Mouse (Mus musculus) cerebellum, adult 2 months (tissue): ENCODE measurements around the gene Sox15. TPM values are rescaled to one million over a fixed set of nuclear protein-coding genes. Genes with fewer than 3 reads are reported as not detected.
"Not testable (repeated sequence)": the region's sequence is repeated elsewhere in the genome, so short reads cannot be mapped to it uniquely, and the experiment has no call there.

Experiments used
- DNase-seq, 2 experiments: peaks; one replicate each; pipeline ENCODE4 v3.0.0; 2021
- H3K27ac ChIP-seq: fragments of 200-500 bp; 2 replicates; pipeline ENCODE4 v1.5.1; 2012; ENCODE audit warnings: low read length, control low read depth, inconsistent platforms; ENCODE audit not compliant: insufficient read depth
- H3K27me3 ChIP-seq: fragments of 200-500 bp; 2 replicates; pipeline ENCODE4 v1.6.1; 2012; ENCODE audit warnings: inconsistent platforms, mild to moderate bottlenecking, low read length, moderate library complexity; ENCODE audit not compliant: control insufficient read depth, insufficient read depth
- H3K4me1 ChIP-seq: fragments of 200-500 bp; 2 replicates; pipeline ENCODE4 v1.6.1; 2011; ENCODE audit warnings: low read length; ENCODE audit not compliant: control insufficient read depth, insufficient read depth
- H3K4me3 ChIP-seq: fragments of 200-500 bp; replicated peaks from 2 replicates; pipeline ENCODE3; 2011; ENCODE audit warnings: mild to moderate bottlenecking, low read depth, low read length, control low read depth; ENCODE audit not compliant: insufficient read depth
- CTCF ChIP-seq: fragments of 200-500 bp; IDR thresholded peaks from 2 replicates; pipeline ENCODE4 v1.5.1; 2011; ENCODE audit warnings: low read depth, mild to moderate bottlenecking, control low read depth, low read length, moderate library complexity, borderline replicate concordance; ENCODE audit not compliant: insufficient read depth
- POLR2A ChIP-seq: fragments of 200-500 bp; IDR thresholded peaks from 2 replicates; pipeline ENCODE4 v1.6.1; 2011; ENCODE audit warnings: low read length, control low read depth, borderline replicate concordance; ENCODE audit not compliant: insufficient read depth
- WGBS: fragments of 180-500 bp; shearing (Covaris S2); methylation state at CpG from one replicate; pipeline ENCODE4 v1.1.7; 2018; 5-methylcytosine and 5-hydroxymethylcytosine counted together
- polyA plus RNA-seq: library from polyadenylated mRNA; depleted of rRNA; stranded (reverse); fragments of >200 nt; gene quantifications from 2 replicates; pipeline ENCODE4 v1.2.3, GENCODE M21; 2012; rRNA removed

The Sox15 gene
- not detected in 2 replicates for polyA plus RNA-seq

GRCm38 (mm10) chr11:69655264-69656064 is at the start of gene Sox15:
Sox15 (plus strand) TSS chr11:69655314.
- TF ChIP-seq POLR2A (no peak), CTCF (peak; percentile 81)
- 16% methylated on average over 34 of the region's 34 CpGs for WGBS
- 0 out of 2 replicates have a peak, but pooled peaks cover 5% of the 10 kb centered on the region for H3K4me1 ChIP-seq
- peak within 1 kb of the TSS; percentile 16 for H3K4me3 ChIP-seq
- DNase-seq = peak; percentile 69 to 79
- H3K27ac ChIP-seq = no peak within 1 kb of the TSS
- no peaks in the 10 kb centered on the region for H3K27me3 ChIP-seq

GRCm38 (mm10) chr11:69605726-69606490 is 49.2 kb upstream of the Sox15 start, which contains the start of gene Atp1b2:
Atp1b2 (minus strand) TSS chr11:69605942.
- Histone ChIP-seq H3K4me3 (peak within 1 kb of the TSS; percentile 78), H3K27ac (peak within 1 kb of the TSS; percentile 97), H3K4me1 (peaks cover 15% of the 10 kb centered on the region), H3K27me3 (no peaks in the 10 kb centered on the region)
- WGBS = 2% methylated on average over 32 of the region's 32 CpGs
- TF ChIP-seq CTCF = no peak
- peak; percentile 99 for TF ChIP-seq POLR2A
- DNase-seq = peak; percentile 94 to 95

- peaks cover 10% of the 10 kb centered on the region for H3K4me1 ChIP-seq
- TF ChIP-seq CTCF (no peak), POLR2A (no peak)
- no peaks in the 10 kb centered on the region for H3K27me3 ChIP-seq
- H3K4me3 ChIP-seq = no peak overlapping the region
- no peak overlapping the region for H3K27ac ChIP-seq
- peak in 1 of 2 experiments; percentile 36 for DNase-seq
- WGBS = 89% methylated on average over 2 of the region's 2 CpGs
Observed at GRCm38 (mm10) chr11:69606491-69606795, 48.7 kb upstream of the Sox15 start.

DNA sequence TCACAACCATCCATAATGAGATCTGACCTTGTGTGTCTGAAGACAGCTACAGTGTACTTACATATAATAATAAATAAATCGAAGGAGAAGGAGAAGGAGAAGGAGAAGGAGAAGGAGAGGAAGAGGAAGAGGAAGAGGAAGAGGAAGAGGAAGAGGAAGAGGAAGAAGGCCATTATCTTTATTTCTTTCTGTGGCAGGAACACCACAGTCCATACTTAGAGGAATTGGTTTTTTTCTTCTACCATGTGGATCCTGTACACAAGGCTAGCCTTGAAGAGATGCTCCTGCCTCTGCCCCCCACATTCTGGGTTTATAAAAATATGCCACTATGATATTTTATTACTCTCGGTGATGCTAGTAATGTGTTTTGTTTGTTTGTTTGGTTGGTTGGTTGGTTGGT is 48.3 kb upstream of the Sox15 start:
- Histone ChIP-seq H3K4me3 (no peak overlapping the region), H3K27ac (no peak overlapping the region), H3K4me1 (peaks cover 7% of the 10 kb centered on the region), H3K27me3 (no peaks in the 10 kb centered on the region)
- TF ChIP-seq CTCF (no peak), POLR2A (no peak)
- DNase-seq = no peak
- WGBS = 84% methylated on average over 2 of the region's 2 CpGs

DNA sequence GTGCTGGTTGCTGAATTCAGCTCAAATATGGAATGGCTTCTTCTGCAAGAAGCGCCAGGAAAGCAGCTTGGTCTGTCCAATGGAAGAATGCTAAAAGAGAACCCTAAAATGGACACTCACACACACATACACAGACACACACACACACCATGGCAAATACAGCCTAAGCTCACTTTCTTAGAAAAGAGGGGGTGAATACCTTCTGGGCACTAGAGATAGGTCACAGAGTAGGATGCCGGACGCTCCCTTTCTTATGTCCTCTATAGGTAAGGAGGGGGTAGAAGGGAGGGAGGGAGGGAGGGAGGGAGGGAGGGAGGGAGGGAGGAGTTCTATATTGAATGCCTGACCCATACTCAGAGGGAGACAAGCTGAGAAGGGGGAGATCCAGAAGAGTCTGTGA is 46.6 kb upstream of the Sox15 start:
- no peak overlapping the region for H3K4me3 ChIP-seq
- no peak for DNase-seq
- TF ChIP-seq POLR2A (no peak), CTCF (no peak)
- WGBS = 90% methylated on average over 3 of the region's 3 CpGs
- no peak overlapping the region for H3K27ac ChIP-seq
- no peaks in the 10 kb centered on the region; the same call in 1 of the 2 replicates for H3K4me1 ChIP-seq
- no peaks in the 10 kb centered on the region for H3K27me3 ChIP-seq

DNA sequence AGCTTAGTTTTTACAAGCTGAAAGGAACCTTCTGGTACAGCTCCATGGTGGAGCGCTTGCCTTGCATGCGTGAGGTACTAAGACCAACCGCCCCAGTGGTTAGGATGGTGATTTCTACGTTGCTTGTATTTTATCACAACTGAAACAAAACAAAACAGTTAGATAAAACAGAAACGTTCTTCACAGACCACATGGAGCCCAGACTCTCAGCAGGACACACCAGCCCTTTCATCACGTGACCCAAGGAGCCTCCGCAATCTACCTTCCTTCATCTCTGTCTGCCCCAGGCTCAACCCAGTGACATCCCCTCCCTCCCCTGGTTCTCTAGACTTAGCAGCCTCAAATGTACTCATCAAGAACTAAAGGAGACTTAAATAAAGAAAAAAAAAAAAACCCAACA is 45.7 kb upstream of the Sox15 start:
- DNase-seq = no peak
- no peak for TF ChIP-seq CTCF
- Histone ChIP-seq H3K27ac (no peak overlapping the region), H3K4me1 (0 out of 2 replicates have a peak, but pooled peaks cover 2% of the 10 kb centered on the region), H3K27me3 (no peaks in the 10 kb centered on the region), H3K4me3 (no peak overlapping the region)
- 70% methylated on average over 7 of the region's 7 CpGs for WGBS

DNA sequence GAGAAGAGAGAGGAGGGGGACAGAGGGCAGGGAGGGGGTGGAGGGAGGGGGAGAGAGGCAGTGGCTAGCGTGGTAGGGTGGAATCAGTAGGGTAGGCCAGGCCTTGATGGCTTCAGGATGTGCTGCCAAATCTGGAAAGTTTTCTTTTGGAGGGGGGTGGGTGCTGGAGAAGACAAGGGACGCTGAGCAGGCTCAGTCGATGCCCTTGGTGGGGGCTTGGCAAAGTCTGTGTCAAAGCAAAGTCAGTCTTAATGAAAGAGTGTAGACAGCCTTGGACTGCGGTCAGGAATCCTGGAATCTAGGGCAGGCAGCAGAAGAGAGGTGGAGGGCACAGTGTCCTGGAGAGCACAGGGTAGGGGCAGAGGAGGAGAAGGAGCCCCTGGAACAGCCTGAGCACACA is 44.2 kb upstream of the Sox15 start:
- Histone ChIP-seq H3K27ac (no peak overlapping the region), H3K4me3 (no peak overlapping the region), H3K4me1 (0 out of 2 replicates have a peak, but pooled peaks cover 3% of the 10 kb centered on the region), H3K27me3 (no peaks in the 10 kb centered on the region)
- TF ChIP-seq POLR2A (no peak), CTCF (no peak)
- DNase-seq = peak; percentile 24 to 59
- WGBS = 33% methylated on average over 4 of the region's 4 CpGs

DNA sequence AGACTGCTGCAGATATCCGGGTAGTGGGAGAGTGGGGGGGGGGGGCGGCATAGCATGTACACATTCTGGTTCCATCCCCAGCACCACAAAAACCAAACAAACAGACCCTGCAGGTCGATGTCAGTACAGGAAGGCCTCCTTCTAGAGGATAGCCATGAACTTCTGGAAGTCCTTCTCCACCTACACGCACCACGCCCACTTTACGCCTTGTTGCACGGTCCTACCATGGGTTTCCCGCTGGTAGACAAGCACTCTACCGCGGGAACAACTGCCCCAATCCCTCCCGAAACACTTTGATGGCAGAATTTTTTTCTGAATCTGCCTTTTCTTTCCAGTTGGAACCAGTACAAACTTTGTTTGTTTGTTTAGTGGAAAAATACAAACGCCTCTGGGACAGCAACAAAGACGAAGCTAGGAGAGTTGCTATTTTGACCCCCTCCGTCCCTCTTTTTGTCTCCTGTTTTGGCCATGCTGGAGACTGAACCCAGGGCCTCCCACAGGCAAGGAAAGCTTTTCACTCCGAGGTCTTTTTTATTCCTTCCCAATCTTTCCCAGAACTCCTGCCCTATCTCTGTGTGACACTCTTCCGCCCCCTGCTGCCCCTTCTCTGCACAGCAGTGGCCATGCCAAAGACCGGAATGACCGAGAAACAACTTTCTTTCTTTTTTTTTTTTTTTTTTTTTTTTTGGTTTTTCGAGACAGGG is 41.4 kb upstream of the Sox15 start:
- 0 out of 2 replicates have a peak, but pooled peaks cover 3% of the 10 kb centered on the region for H3K4me1 ChIP-seq
- WGBS = 8% methylated on average over 19 of the region's 19 CpGs
- peak; percentile 80 to 88 for DNase-seq
- TF ChIP-seq POLR2A (no peak), CTCF (peak; percentile 84)
- no peaks in the 10 kb centered on the region for H3K27me3 ChIP-seq
- H3K4me3 ChIP-seq = no peak overlapping the region
- no peak overlapping the region for H3K27ac ChIP-seq

DNA sequence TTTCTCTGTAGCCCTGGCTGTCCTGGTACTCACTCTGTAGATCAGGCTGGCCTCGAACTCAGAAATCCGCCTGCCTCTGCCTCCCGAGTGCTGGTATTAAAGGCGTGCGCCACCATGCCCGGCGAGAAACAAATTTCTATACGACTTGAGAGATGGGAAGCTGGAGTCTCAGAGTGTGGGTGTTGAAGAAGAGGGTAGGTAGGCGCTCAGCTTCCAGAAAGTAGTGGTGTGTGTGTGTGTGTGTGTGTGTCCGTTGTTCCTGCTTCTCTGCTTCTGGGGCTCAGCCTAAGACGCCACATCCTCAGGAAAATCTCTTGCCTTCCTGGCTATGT is 40.9 kb upstream of the Sox15 start:
- H3K27ac ChIP-seq, H3K4me3 ChIP-seq, H3K4me1 ChIP-seq, DNase-seq, H3K27me3 ChIP-seq: not testable (repeated sequence)
- 48% methylated on average over 11 of the region's 11 CpGs for WGBS
